Mouse (Mus musculus): Measurements from ENCODE around the gene Bpifb4. TPM values are rescaled to one million over a fixed set of nuclear protein-coding genes. Genes with fewer than 3 reads are reported as not detected.
A peak's percentile ranks its signal among the peaks of the same experiment; 100 is the strongest.

Gene Bpifb4
- polyA plus RNA-seq, 1 experiment from 2014 or later: not detected

DNA sequence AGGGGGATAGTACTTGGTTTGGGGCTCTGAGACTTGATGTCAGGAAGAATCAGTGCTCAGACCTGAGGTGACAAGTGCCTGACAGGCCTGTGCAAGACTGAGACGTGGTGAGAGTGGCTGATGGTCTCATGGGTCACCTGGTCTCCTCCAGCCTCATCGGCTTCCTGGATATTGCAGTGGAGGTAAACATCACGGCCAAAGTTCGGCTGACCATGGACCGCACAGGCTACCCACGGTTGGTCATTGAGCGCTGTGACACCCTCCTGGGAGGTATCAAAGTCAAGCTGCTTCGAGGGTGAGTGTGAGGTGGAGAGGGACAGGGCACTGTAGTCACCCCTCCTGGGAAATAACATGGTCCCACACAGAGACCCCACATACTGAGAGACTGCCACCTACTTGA lies 6.6 kb downstream of the Bpifb4 start:
- 94% methylated on average over 8 of the region's 8 CpGs for WGBS
- no peaks in the 10 kb centered on the region for H3K36me3 ChIP-seq

DNA sequence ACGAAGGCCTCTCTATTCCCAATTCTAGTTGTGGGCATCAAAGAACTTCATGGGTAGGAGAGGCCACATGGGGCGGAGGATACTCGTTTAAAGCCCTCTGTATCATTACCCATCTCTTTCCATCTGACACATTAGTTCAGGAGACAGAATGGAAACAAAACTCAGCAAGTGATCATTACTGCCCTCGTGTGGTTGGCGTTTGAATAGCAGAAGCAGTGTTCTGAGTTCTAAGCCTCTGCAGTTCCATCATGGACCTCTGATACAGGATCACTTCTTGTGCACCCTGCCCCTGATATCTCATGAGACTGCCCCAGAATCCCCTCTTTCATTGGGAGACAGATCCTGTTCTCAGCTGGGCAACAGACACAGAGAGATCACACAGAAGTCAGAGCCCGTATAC lies 14.9 kb downstream of the Bpifb4 start:
- no peaks in the 10 kb centered on the region for H3K4me1 ChIP-seq (replicated peaks)
- H3K36me3 ChIP-seq: no peaks in the 10 kb centered on the region
- H3K9me3 ChIP-seq: no peaks in the 10 kb centered on the region
- ATAC-seq (ENCODE audit: low FRiP score): no peak
- 34% methylated on average over 6 of the region's 6 CpGs for WGBS
- H3K27me3 ChIP-seq: no peaks in the 10 kb centered on the region
- H3K4me2 ChIP-seq: no peak overlapping the region
- H3K27ac ChIP-seq: no peak overlapping the region
- H3K9ac ChIP-seq: no peak overlapping the region
- no peak overlapping the region for H3K4me3 ChIP-seq

More for the DNA sequence above, 6.6 kb downstream of the Bpifb4 start:
- ATAC-seq (ENCODE audit: low FRiP score): no peak
- H3K9me3 ChIP-seq: no peaks in the 10 kb centered on the region
- H3K27me3 ChIP-seq: no peaks in the 10 kb centered on the region
- H3K9ac ChIP-seq: no peak overlapping the region
- H3K4me1 ChIP-seq (replicated peaks): no peaks in the 10 kb centered on the region
- H3K27ac ChIP-seq: no peak overlapping the region
- H3K4me2 ChIP-seq: no peak overlapping the region
- no peak overlapping the region for H3K4me3 ChIP-seq

DNA sequence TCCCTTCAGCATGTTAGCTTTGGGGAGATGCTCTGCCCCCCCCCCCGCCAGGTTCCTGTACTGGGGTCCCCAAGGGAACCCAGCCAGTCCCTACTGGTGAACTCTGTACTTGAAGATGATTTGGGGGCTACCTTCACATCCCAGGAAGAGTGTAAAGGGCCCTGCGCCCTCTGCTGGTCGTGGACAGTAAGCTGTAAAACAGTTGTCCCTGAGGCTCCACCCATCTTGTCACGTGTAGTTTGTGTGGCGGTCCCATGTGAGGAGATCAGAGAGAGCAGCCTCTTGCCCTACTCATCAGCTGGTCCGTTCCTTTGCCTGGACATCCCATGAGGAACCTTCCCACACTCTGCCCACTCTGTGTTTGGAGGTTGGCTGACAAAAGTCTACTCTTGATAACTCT lies 15.8 kb downstream of the Bpifb4 start:
- no peak overlapping the region for H3K4me3 ChIP-seq
- H3K9ac ChIP-seq: no peak overlapping the region
- H3K9me3 ChIP-seq: no peaks in the 10 kb centered on the region
- H3K36me3 ChIP-seq: no peaks in the 10 kb centered on the region
- 11% methylated on average over 6 of the region's 6 CpGs for WGBS
- H3K4me2 ChIP-seq: peak overlapping the region; percentile 14
- no peaks in the 10 kb centered on the region for H3K27me3 ChIP-seq
- no peaks in the 10 kb centered on the region for H3K4me1 ChIP-seq (replicated peaks)
- no peak overlapping the region for H3K27ac ChIP-seq
- no peak for ATAC-seq (ENCODE audit: low FRiP score)

DNA sequence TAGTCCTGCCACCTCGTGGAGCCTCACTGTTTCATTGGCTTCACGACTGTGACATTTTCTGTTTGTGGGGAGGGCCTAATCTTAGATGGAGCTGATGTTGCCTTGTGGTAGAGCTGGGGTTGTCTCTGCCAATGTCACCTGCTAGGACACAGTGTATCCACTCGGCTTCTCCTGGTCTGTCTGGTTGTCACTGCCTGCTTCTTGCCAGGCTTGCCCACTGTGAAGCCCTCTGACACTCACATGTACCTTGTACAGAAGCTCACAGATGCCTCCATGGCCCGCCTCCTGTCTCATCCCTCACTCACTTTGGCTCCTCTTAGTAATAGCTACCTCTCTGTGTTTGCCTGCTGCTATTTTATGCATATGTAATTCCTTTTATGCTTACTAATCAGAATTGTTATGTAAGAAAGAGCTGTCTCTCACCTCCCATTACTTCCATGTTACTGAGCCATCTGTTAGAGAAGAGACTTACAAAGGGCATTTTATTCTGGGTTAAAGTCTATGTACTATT lies 24.9 kb downstream of the Bpifb4 start:
- no peak for ATAC-seq (ENCODE audit: low FRiP score)

DNA sequence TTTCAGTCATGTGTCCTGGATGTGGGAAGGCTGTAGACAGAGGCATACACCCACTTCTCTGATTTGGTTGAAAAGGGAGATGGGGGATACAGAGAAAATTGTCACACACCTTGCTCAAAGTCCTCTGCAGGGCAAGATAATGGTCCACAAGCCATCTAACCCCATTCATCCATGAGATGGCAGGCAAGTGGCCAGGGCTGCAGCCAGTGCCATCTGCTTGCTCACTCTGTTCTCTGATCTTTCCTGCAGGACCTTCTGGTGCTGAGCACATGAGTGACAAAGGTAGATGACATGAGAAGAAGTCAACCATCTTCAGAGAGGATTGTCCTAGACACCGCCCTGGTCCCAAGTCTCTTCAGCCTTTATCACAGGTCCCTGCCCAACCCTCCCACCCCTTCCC lies 25.3 kb downstream of the Bpifb4 start:
- WGBS: 94% methylated on average over 1 of the region's 1 CpGs
- no peak for ATAC-seq (ENCODE audit: low FRiP score)

More for the DNA sequence above, 24.9 kb downstream of the Bpifb4 start:
- Histone ChIP-seq H3K9ac (no peak overlapping the region), H3K4me3 (no peak overlapping the region), H3K36me3 (no peaks in the 10 kb centered on the region), H3K4me2 (no peak overlapping the region), H3K4me1 (replicated peaks) (no peaks in the 10 kb centered on the region), H3K9me3 (no peaks in the 10 kb centered on the region), H3K27ac (no peak overlapping the region), H3K27me3 (no peaks in the 10 kb centered on the region)
- 78% methylated on average over 4 of the region's 4 CpGs for WGBS

DNA sequence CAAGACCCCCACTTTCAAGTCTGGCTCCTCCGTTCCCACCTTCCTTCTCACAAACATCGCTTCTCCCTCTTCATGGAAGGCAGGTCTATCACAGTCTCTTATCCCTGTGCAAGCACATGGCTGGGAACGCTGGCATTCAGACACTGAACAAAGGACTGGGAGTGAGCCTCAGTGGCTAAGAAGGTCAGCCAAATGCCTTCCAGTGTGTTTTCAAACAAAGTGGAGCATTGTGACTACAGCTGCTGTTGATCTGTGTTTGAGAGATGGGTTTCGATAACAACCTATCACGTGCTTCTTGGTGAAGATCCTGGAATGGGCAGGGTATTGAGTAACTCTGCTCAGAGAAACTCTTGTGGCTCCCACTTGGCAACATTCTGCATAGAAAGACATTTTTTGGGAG lies 32.2 kb downstream of the Bpifb4 start:
- no peak for ATAC-seq (ENCODE audit: low FRiP score)
- no peak overlapping the region for H3K4me3 ChIP-seq
- H3K9me3 ChIP-seq: no peaks in the 10 kb centered on the region
- no peak overlapping the region for H3K27ac ChIP-seq
- H3K4me1 ChIP-seq (replicated peaks): no peaks in the 10 kb centered on the region
- H3K4me2 ChIP-seq: no peak overlapping the region
- no peaks in the 10 kb centered on the region for H3K36me3 ChIP-seq
- H3K27me3 ChIP-seq: no peaks in the 10 kb centered on the region
- WGBS: 58% methylated on average over 5 of the region's 5 CpGs
- no peak overlapping the region for H3K9ac ChIP-seq

More for the DNA sequence above, 25.3 kb downstream of the Bpifb4 start:
- no peak overlapping the region for H3K4me2 ChIP-seq
- H3K9me3 ChIP-seq: no peaks in the 10 kb centered on the region
- H3K27ac ChIP-seq: no peak overlapping the region
- no peak overlapping the region for H3K4me3 ChIP-seq
- H3K9ac ChIP-seq: no peak overlapping the region
- H3K27me3 ChIP-seq: no peaks in the 10 kb centered on the region
- H3K4me1 ChIP-seq (replicated peaks): no peaks in the 10 kb centered on the region
- H3K36me3 ChIP-seq: no peaks in the 10 kb centered on the region

DNA sequence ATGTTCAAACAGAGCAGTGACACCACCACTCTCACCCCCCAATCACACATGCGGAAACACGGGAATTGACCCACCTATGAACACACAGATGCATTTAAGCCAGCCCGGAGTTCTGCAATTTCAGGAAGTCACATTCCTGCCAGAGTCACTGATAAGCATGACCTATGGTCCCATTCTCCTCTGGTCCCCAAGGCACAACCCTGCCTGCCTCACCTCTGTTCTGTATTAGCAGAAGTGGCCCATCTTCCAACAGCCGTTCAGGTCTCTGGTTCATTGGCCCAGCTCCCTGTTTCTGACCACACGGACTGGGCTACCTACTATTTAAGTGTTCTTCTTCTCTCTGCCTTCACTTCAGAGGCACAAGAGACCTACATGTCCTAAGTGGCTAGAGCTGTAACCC lies 36.6 kb downstream of the Bpifb4 start, which contains the start of gene Bpifa6:
Gene Bpifa6 (plus strand): TSS at position 364 of the 400 bp plus-strand sequence.
- Histone ChIP-seq H3K27me3 (no peaks in the 10 kb centered on the region), H3K4me2 (no peak within 1 kb of the TSS), H3K9me3 (no peaks in the 10 kb centered on the region), H3K9ac (no peak within 1 kb of the TSS), H3K36me3 (no peaks in the 10 kb centered on the region), H3K27ac (no peak within 1 kb of the TSS), H3K4me1 (replicated peaks) (no peaks in the 10 kb centered on the region), H3K4me3 (no peak within 1 kb of the TSS)
- WGBS: 87% methylated on average over 5 of the region's 5 CpGs
- no peak for ATAC-seq (ENCODE audit: low FRiP score)

DNA sequence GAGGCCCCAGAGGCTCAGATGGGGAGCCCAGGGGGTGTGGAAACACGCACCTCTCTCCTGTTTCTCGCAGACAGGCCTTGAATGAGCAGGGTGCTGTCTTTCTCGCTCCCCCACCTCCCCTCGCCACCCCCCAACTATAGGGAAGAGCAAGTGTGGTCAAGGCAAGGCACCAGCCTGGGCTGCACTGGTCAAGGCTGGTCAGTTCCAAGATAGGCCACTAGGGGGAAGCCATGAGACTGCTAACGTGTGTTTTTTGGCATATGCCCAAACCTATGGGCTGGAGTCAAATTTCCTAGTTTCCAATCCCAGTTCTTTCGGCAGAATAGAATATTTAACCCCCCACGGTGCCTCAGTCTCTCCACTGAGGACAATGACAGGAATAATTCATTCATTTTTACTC lies 57.8 kb downstream of the Bpifb4 start:
- no peaks in the 10 kb centered on the region for H3K36me3 ChIP-seq
- no peak overlapping the region for H3K4me3 ChIP-seq
- H3K4me1 ChIP-seq (replicated peaks): no peaks in the 10 kb centered on the region
- H3K4me2 ChIP-seq: no peak overlapping the region
- no peaks in the 10 kb centered on the region for H3K27me3 ChIP-seq
- 8% methylated on average over 7 of the region's 7 CpGs for WGBS
- H3K9me3 ChIP-seq: no peaks in the 10 kb centered on the region
- no peak overlapping the region for H3K27ac ChIP-seq
- ATAC-seq (ENCODE audit: low FRiP score): no peak
- no peak overlapping the region for H3K9ac ChIP-seq

DNA sequence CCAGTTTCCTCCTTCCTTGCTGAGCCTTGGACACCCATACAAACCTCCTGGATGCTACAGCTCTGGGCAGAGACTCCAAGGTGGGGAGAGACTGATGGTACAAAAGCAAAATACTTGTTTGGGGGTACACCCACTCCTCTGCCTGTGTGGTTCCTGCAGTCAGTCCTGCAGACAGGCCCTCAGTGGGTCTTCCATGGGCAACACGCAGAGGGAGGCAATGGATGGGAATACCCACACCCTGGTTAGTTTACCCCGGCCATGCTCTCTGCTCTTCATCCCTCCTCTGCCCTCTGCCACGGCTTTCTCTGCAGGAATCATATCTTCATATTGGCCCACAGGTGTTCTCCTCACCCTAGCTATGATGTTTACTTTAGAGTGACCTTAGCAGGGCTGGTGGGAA lies 62.5 kb downstream of the Bpifb4 start:
- no peak overlapping the region for H3K4me3 ChIP-seq
- H3K27ac ChIP-seq: no peak overlapping the region
- no peaks in the 10 kb centered on the region for H3K27me3 ChIP-seq
- ATAC-seq (ENCODE audit: low FRiP score): no peak
- H3K4me1 ChIP-seq (replicated peaks): no peaks in the 10 kb centered on the region
- H3K9ac ChIP-seq: no peak overlapping the region
- no peak overlapping the region for H3K4me2 ChIP-seq
- WGBS: 84% methylated on average over 3 of the region's 3 CpGs
- no peaks in the 10 kb centered on the region for H3K36me3 ChIP-seq
- no peaks in the 10 kb centered on the region for H3K9me3 ChIP-seq

DNA sequence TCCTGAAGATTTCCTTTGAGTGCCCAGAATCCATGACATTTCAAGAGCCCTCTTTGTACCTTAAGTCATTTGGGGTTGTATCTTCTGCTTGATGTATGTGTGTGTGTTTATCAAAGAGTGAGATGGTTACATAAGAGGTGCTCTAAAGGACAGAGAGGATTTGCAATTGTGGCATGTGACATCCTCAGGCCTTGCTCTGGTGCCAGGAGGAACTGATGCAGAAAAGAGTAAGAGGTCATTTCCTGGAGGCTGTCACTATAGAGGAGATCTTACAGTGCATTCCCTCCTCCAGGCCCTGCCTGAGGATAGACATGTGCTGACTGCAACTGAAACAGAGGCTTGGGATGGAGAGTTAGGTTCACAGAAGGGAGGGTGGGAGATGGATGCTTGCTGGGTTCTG lies 63.0 kb downstream of the Bpifb4 start:
- H3K4me2 ChIP-seq: no peak overlapping the region
- H3K4me3 ChIP-seq: no peak overlapping the region
- no peaks in the 10 kb centered on the region for H3K27me3 ChIP-seq
- H3K9me3 ChIP-seq: no peaks in the 10 kb centered on the region
- no peaks in the 10 kb centered on the region for H3K36me3 ChIP-seq
- H3K27ac ChIP-seq: no peak overlapping the region
- ATAC-seq (ENCODE audit: low FRiP score): no peak
- no peaks in the 10 kb centered on the region for H3K4me1 ChIP-seq (replicated peaks)
- no peak overlapping the region for H3K9ac ChIP-seq

DNA sequence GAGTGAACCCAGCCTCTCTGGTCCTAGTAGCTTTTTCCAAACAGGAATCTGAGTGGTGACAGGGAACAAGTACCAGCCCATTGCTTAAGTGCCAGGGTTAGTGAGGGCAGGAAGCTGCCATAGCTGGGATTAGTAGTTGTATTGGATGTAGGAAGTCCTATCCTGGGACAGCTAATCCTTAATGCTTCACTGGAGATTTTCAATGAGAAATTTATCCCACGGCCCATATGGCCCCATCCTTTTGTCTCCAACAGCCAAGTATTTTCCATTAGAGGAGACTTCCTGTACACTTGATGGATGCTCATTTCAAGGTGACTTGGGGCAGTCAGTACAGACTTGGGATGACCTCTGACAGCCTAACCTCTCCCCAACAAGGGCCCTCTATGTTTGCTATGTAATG lies 66.4 kb downstream of the Bpifb4 start:
- H3K4me3 ChIP-seq: no peak overlapping the region
- H3K9me3 ChIP-seq: no peaks in the 10 kb centered on the region
- H3K27me3 ChIP-seq: no peaks in the 10 kb centered on the region
- WGBS: 30% methylated on average over 1 of the region's 1 CpGs
- no peak overlapping the region for H3K27ac ChIP-seq
- H3K36me3 ChIP-seq: no peaks in the 10 kb centered on the region
- ATAC-seq (ENCODE audit: low FRiP score): no peak
- no peak overlapping the region for H3K4me2 ChIP-seq
- H3K9ac ChIP-seq: no peak overlapping the region
- H3K4me1 ChIP-seq (replicated peaks): no peaks in the 10 kb centered on the region

DNA sequence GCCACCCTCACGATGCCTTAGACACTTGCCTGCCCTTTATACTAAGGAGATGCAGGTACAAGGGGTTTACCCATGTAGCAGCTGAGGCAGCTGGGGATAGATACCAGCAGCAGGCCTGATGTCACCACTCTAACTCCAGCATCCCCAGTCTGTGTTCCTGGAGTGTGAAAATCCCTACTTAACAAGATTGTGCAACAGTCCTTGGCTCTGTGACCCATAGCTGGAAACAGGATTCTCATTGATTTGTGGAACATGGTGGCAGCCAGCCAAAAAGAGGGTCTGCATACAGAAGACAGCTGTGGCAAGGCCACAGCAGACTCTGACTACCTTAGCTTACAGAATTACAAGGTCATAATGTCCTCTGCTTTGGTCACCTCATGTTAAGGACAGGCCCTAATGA lies 67.1 kb downstream of the Bpifb4 start:
- Histone ChIP-seq H3K36me3 (no peaks in the 10 kb centered on the region), H3K4me2 (no peak overlapping the region), H3K27me3 (no peaks in the 10 kb centered on the region), H3K9ac (no peak overlapping the region), H3K9me3 (no peaks in the 10 kb centered on the region), H3K4me1 (replicated peaks) (no peaks in the 10 kb centered on the region), H3K27ac (no peak overlapping the region), H3K4me3 (no peak overlapping the region)
- no peak for ATAC-seq (ENCODE audit: low FRiP score)
- WGBS: 91% methylated on average over 1 of the region's 1 CpGs

DNA sequence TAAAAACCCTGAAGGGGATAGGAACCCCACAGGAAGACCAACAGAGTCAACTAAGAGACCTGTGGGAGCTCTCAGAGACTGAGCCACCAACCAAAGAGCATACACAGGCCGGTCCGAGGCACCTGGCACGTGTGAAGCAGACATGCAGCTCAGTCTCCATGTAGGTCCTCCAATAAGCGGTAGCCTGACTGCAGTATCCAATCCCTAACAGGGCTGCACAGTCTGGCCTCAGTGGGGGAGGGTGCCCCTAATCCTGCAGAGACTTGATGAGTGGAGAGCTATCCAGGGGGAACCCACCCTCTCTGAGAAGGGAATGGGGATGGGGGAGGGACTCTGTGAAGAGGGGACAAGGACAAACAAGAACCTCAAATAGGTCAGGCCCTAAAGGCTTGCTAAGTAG lies 67.7 kb downstream of the Bpifb4 start:
- Histone ChIP-seq H3K4me1 (replicated peaks) (no peaks in the 10 kb centered on the region), H3K27ac (no peak overlapping the region), H3K27me3 (no peaks in the 10 kb centered on the region), H3K4me2 (no peak overlapping the region), H3K4me3 (no peak overlapping the region), H3K36me3 (no peaks in the 10 kb centered on the region), H3K9ac (no peak overlapping the region), H3K9me3 (no peaks in the 10 kb centered on the region)
- WGBS: 85% methylated on average over 4 of the region's 4 CpGs
- ATAC-seq (ENCODE audit: low FRiP score): no peak

Data from hindbrain, embryonic 13.5 days (tissue).